Mouse (Mus musculus) lung, postnatal 25 days (tissue): ENCODE results near the gene Ptprs.

ENCODE experiments used
- DNase-seq: peaks from one replicate; pipeline ENCODE4 v3.0.0; 2022; ENCODE audit warnings: low spot score

Ptprs gene

DNA sequence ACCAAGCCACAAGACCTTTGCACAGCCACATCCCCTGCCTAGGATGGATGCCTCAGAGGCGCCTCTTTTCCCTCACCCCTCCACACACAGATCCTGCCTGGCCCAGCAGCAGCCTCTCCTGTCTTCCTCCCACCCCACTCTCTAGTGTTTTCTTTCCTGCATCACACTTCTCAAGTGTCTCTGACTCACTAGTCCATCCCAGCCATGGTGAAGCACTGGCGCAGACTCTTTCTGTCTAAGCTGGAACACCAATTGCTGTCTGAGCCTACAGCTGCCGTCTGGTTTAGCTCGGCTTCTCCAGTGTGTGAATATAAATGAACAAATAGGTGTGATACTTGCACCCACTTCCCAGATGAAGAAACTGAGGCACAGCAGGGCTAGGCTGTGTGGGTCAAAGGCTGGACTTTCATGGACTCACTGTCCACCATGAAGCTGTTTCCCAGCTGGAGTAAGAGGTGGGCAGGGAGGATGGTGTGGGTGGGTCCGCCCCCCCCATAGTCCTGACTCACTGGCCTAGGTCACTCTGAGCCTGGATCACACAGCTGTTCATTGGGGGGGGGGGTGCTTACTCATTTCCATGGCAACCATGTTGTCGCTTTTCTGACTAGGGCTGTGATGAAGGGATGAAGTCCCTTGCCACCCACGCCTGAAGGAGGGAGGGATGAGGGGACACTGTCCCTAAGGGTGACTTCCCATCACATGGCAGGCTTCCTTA, 14.3 kb upstream of the Ptprs start:
- no peak for DNase-seq

DNA sequence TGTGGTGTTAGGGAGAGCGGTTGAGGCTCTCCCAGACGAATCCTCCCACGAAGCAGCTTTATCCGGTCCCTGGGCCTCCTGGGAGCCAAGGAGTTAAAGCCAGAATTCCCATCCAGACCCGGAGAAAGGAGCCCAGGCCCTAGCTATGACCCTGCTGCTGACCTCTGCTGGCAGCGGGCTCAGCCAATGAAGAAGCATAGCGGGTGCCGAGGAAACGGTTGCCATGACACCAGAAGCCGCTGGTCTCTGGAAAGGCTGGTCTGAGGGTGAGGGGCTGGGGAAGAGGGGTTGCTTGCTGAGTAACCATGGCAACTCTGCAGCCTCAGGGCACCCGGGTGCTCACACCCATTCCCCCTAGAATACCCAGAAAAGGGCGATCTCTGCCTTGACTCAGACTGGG, 11.7 kb upstream of the Ptprs start:
- DNase-seq: no peak

GRCm38 (mm10) chr17:56487441-56487888, 11.2 kb upstream of the Ptprs start:
- peak; percentile 59 for DNase-seq

- no peak for DNase-seq
Measured at GRCm38 (mm10) chr17:56485926-56486325, 9.6 kb upstream of the Ptprs start.

GRCm38 (mm10) chr17:56485118-56485517, 8.8 kb upstream of the Ptprs start:
- no peak for DNase-seq

- DNase-seq: no peak
Measured at GRCm38 (mm10) chr17:56482671-56483070, 6.4 kb upstream of the Ptprs start.

DNA sequence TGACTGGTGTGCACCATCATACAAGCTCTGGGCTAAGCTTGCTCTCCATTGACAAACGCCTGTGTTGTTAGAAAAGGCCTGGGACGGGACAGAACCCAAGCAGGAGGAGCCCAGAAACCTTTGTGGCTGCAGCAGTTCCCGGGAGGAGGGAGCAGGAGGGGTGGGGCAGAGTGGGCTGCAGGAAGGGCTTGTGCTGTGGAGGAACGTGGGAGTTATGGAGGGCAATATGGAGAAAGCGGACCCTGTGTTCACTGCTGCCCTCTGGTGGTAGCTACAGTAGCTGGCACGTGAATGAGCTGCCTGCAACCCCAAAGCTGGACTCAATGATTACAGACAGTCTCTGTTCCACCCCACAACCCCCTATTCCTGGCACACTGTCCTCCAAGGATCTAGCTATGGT, 3.1 kb upstream of the Ptprs start:
- peak; percentile 81 for DNase-seq

GRCm38 (mm10) chr17:56478191-56478611, 1.9 kb upstream of the Ptprs start:
- DNase-seq: no peak

DNA sequence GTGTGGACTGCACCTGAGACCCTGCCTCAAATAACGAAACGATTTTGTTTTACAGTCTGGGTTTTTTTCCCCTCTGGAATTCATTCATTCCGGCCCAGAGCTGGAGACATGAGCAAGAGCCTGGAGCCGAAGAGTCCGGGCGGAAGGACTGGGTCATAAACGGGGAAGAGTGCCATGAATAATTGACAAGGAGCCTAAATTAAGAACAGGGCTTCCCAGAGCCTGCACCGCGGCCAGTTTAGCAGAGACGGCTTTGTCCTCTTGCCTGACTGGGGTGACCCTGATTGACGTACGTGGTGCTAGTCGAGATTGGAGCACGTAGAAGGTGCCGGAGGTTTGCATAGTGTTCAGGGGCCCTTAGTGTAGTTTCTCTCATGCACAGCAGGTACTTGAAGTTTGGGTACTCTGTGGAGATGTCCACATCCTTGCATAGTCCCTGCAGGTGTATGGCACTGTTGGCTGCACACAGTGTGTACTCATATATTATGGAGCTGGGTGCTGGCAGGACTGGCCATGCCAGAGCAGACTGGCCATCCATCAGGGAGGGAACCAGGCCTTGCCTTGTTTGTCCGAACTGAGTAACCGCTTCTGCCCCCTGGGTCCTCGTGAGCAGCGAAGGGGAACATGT, 1.0 kb upstream of the Ptprs start:
- DNase-seq: no peak

DNA sequence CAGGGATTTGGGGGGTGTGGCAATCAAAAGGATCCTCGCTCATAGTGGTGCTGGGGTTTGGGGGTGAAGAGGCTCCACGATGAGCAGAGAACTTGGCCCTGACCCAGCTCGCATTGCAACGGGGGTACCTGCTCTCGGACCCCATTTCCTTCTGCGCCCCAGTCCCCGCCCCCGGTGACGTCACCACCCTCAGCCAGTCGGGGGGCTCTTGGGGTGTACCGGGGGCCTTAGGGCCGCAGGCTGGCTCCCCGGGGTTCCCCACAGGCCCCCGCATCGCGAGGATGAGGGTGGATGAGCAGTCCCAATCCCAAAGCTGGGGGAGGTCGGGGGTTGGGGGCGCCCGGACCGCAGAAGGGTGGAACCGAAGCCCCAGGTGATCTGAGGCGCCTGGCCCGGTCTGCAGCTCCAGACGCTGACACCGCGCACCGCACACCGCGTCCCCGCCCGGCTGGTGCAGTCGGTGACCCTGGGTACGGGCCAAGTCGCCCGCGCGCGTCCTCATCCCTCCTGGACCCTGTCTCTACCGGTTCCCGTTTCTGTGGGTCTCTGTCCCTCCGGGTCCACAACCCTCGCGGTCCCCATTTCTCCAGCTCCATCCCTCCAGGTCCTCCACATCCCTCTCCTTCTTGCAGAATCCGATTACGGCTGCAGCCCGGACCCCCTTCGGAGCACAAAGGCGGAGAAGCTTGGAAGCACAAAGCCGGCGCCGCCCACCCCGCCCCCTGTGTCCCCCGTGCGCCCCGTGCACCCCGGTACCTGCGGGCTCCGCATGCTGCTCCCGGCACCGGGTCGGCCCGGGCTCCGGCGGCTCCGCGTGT, 490 bp downstream of the Ptprs start:
- DNase-seq: no peak

DNA sequence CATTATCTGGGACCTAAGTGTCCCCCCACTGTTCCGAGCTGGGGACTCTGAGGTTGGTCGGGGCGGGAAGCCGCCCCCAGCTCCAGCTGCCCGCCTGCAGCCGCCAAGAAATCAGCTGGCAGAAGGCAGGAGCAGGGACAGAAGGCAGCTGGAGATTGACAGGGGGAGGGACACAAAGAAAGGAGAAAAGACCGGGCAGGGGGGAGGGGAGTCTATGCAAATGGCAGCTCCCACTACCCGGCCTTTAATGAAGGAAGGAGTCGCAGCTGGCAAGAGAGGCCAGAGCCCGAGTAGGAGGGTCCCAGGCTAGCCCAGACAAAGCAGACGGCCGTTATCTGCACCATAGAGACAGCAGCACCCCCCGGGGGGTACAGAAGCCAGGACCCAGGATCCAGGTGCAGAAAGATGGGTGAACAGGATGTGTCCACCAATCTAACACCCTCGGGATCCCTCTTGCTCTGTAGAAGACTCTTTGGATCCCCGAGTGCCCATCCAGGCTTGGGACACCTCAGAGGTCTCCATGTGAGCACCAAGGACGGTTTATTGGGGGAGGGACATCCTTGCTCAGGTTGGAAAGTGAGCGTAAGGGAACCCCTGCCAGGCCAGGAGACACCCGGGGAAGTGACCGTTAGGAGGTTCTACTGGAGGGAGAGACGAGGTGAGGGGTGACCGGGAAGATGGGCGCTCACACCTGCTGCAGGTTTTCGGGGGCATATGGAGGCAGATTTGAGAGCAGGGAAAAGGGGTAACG, 1.3 kb downstream of the Ptprs start:
- DNase-seq: no peak

- no peak for DNase-seq
Measured at GRCm38 (mm10) chr17:56474311-56474830, 1.9 kb downstream of the Ptprs start.

- no peak for DNase-seq
Measured at GRCm38 (mm10) chr17:56473611-56473905, 2.7 kb downstream of the Ptprs start.

DNA sequence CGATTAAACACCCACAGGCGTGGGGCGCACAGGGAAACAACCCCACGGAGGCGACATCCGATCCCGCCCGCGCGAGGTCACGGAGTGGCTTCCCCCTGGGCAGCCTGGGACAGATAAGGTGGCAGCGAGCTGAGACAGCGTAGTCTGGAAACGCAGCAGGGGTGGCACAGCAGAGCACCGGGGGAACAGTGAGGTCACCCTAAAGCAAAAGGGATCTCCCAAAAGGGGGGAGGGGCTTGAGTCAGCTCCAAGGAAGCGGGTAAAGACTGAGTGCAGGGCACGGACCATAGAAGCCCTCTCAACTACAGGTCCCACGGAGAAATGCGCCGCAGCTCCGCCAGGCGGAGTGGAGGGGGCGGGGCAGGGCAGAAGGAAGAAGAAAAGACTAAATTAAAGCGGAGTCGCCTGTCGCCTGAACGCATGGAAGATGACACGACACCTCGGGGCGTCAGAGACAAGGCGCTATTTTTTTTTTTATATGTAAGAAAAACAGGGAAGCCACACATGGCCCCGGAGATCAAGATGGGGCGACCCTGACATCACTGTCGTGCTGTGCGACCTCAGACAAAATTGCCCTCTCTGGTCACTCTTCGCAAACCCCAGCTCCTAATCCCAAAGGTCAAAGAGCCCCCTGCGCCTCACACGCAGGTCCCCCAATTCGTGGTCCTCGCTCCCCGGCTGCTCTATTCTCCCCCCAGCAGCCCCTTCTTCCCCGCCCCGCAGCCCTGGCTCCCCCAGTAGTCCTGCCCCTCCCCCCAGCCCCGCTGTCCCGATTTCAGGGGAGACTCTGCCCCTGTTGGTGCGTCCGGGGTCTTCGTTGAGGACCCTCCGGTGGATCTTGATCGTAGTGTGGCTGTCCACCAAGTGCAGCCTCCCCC, 3.3 kb downstream of the Ptprs start:
- DNase-seq: peak; percentile 49

- DNase-seq: no peak
Measured at GRCm38 (mm10) chr17:56472121-56472520, 4.2 kb downstream of the Ptprs start.

GRCm38 (mm10) chr17:56471136-56471535, 5.1 kb downstream of the Ptprs start:
- no peak for DNase-seq

GRCm38 (mm10) chr17:56470571-56470970, 5.7 kb downstream of the Ptprs start:
- DNase-seq: no peak

DNA sequence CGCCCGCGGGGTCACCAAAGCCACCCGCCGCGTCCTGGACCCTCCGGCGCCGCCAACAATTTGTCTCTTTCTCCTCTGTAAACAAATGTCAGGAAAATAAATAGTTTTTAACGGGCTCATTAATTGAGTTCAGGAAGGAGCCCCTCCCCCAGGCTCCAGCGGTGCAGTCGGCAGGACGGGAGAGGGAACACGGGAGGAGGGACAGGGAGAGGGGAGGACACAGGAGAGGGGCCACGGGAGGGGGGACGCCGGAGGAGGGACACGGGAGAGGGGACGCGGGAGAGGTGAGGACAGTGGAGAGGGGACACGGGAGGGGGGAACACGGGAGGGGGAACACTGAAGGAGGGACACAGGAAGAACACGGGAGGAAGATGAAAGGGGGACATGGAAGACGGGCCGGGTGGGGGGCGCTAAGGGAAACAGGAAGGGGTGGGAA, 6.3 kb downstream of the Ptprs start:
- DNase-seq: no peak

- no peak for DNase-seq
Measured at GRCm38 (mm10) chr17:56469275-56469674, 7.0 kb downstream of the Ptprs start.

DNA sequence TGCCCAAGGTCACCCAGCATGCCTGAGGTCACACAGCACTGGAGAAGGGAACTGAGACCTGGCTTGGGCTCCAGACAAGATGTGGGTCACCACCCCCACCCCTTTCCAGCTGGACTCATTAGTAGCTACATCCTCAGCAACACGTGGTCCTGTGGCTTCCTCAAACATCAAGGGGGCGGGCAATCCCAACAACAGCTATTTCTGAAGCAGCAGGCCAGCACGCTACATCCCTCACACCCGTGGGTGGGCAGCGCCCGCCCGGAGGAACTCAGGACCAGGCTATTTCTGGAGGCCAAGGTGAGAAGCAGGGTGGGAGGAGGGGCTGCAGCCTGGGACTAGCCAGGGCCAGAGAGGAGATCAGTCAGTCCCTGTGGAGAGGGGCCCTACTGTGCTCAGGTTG, 7.4 kb downstream of the Ptprs start:
- DNase-seq: no peak

GRCm38 (mm10) chr17:56468380-56468779, 7.9 kb downstream of the Ptprs start:
- DNase-seq: no peak
